Mouse (Mus musculus): ENCODE measurements around the gene Kif3a.

Kif3a gene

DNA sequence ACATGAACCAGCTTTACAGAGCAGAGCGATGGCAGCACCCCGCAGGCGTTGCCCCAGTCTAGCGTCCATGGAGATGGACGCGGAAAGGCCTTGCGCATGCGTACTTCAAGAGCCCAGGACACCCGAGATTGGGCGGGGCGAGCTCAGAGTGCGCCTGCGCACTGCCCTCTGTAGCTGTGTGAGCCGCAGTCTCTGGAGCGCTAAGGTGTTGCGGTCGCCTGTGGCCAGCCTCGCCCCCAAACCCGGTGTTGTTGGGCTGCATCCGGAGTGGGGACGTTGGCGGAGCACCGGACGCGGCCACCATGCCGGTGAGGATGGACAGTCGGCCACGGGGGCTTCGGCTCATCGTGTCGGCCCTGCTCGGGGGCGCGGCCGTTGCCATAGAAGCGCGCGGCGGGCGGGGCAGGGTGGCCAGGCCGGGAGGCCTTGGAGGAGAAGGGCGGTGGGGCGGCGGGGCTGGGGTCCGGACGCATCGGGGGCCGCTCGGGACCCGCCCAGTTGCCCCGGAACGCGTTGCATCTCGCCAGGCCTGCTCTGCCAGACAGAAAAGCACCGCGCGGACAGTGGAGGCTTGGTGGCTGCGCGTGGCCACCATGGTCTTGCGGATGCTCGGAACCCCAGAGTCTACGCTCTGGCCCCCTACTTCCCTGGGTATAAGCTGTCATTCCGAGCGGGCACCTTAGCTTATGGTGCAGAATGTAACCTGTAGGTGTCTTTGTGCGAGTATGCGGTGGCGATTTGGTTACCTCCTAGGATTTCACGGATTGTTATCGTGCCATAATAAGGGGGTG lies at the start of gene Kif3a:
Kif3a (plus strand) TSS at position 156 of the 791 bp plus-strand sequence.
- peak; percentile 93 to 97 for DNase-seq (ENCODE audit: low spot score in 2 of 2)

DNA sequence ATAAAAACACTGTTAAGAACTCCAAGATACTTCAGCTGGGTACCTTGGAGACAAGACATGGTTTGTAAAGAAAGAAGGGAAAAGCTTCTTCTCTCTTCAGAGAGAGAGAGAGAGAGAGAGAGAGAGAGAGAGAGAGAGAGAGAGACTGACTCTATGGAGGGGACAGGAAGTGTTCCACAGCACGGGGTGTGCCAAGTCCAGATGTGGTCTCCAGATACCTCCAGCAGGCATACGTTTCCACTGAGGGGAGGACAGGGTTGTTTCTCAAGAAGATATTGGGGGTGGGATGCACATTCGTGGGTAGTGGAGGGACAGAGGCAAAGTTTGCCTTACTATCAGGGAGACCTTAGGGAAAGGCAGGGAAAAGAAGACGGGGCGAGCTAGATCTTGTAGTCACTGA lies 48.4 kb upstream of the Kif3a start:
- DNase-seq (ENCODE audit: low spot score in 2 of 2) = peak in 1 of 2 experiments; percentile 52

- DNase-seq (ENCODE audit: low spot score in 2 of 2) = peak; percentile 65 to 84
Observed at GRCm38 (mm10) chr11:53519207-53520121, 47.7 kb upstream of the Kif3a start, which contains the start of gene Sept8. Gene Sept8 (plus strand): TSS chr11:53519257.

DNA sequence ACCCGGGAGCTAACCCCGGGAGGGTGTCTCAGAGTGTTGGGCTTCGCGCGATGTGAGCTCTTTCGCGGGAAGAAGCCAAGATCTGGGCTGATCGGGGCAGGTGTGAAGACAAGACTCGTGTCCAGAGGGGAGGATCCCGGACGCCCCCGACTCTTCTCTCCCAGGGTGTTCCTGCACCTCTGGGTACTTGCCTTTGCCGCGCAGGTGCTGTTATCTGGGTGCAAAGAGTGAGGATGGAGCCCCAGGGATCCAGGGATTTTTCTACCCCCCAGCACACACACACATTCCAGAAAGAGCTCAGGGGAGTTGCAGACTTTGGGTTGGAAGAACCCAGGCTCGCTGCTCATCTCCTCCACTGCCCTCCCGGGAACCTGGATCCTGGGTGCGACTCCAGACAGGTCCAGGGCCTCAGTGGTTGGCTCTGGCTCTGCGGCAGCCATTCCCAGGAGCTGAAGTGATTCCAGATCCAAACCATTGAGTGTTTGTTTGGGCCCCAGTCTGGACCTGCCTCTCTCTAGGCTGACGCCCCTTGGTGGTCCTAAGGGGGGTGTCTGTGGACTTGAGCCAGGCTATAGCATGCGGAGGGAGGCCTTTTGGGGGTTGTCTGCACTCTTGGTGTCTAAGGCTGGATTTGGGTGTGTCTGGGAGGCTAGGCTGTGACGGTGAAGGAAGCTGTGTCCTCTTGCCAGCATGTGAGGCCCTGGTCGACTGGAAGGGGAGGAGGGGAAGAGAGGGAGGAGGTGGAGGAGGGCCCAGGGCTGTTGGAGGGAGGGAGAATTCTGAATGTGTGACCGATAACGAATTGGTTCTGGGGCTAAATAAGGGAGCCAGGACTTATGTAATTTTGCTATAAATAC lies 46.8 kb upstream of the Kif3a start:
- DNase-seq (ENCODE audit: low spot score in 2 of 2) = peak; percentile 70 to 75

DNA sequence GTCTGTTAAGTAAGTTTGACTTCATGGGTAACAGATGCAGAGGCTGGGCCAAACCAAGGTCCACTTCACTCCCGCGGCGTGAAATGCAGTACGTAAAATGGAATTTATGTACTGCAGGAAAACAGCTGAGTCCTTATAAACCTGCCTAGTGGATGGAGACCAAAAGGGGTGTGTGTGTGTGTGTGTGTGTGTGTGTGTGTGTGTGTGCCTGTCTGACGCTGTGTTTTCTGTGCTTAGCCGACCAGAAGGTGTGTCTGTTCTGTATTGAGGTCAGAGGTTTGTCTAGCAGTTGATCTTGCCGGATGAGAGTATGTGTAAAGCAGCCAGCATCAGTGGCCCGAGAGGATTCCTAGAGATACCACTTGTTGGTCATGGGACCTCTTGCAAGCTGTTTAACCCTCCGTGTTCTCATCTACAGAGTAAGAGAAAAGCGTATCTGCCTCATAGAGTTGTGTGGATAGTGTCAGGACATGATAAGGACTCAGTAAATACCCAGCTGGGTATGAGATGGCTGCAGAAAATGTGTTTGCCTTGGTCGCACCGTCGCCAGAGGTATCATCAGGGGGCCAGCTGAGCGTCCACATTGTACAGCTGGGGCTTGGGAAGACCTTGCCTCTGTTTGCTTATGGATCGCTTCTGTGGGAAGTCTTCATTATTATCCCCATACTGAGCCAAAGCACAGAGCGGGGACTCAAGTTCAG lies 45.9 kb upstream of the Kif3a start:
- no peak for DNase-seq (ENCODE audit: low spot score in 2 of 2)

- DNase-seq (ENCODE audit: low spot score in 2 of 2) = peak in 1 of 2 experiments; percentile 31
Observed at GRCm38 (mm10) chr11:53521821-53522131, 45.4 kb upstream of the Kif3a start.

- DNase-seq (ENCODE audit: low spot score in 2 of 2) = no peak
Observed at GRCm38 (mm10) chr11:53522362-53522761, 44.8 kb upstream of the Kif3a start.

DNA sequence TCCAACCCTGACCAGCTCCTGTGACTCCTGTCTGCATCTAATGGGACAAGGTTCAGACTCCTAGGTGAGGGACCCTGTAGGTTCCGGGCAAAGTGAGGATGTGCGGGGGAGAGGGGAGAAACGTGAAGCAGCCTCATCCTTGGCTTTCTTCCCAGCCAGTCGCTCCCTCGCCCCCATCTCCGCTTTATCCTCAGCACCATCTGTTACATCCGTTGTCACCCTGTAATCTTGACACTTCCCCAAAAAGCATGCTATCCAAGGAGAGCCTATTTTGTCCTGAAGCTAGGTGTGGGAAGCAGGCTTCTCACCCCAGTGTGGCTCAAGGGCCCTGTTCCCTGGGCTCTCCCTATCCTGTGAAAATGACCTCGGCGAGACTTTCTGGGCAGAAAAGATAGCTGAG lies 44.2 kb upstream of the Kif3a start:
- no peak for DNase-seq (ENCODE audit: low spot score in 2 of 2)

DNA sequence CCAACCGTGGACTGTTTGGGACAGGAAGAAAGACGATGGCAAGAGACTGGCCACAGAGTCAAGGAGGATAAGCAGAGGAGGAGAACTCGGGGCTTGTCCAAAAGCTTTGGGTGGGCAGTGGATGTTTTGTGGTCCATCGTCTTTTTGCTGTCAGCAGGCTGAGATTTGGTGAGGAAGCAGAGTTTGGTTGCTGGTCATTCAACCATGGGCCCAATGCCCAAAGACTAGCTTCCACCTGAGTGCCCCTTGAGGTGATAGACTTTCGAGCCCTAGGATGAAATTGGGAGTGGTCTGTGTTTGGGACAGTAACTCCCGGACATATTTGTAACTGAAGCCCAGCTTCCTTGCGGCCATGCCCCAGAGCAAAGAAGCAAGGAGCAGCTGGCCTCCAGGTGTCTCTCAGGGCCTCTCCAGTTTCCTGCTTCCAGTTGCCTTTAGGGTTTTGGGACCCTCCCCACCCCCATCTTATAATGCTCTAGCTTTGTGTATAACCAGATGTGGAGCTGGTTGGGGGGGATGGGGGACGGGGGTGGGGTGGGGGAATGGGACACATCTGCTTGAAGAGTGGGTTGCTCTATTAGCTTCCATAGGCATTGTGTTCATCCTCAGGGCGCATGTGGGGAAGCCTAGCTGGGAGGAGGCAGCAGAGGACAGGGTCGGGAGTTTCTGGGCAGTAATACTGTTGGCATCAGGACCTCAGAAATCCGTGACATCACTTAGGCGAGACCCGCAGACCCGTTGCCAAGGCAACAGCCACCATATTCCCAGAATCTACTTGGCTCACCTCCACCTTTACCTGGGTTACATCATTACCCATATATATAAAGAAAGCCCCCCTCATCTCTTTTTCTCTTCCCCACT lies 43.4 kb upstream of the Kif3a start:
- DNase-seq (ENCODE audit: low spot score in 2 of 2) = no peak

DNA sequence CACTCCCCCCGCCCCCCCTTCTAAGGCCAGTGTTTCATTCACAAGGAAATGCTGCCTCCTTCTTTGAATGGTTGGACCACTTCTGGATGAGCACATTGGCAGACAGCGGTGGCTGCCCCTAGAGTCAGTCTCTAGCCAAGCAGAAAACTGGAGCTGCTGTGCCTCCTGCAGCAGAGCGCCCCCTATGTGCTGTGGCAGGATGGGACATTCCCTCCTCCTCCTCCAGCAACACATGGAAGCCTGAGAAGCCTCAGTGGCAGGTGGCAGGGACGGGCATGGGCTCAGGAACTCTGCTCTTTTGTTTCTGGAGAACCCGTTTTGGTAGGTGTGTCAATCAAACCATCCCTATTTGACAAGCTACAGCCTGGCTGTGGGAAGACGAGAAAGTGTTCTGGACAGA lies 42.3 kb upstream of the Kif3a start:
- DNase-seq (ENCODE audit: low spot score in 2 of 2) = peak; percentile 40 to 76

- no peak for DNase-seq (ENCODE audit: low spot score in 2 of 2)
Observed at GRCm38 (mm10) chr11:53525461-53525860, 41.7 kb upstream of the Kif3a start.

DNA sequence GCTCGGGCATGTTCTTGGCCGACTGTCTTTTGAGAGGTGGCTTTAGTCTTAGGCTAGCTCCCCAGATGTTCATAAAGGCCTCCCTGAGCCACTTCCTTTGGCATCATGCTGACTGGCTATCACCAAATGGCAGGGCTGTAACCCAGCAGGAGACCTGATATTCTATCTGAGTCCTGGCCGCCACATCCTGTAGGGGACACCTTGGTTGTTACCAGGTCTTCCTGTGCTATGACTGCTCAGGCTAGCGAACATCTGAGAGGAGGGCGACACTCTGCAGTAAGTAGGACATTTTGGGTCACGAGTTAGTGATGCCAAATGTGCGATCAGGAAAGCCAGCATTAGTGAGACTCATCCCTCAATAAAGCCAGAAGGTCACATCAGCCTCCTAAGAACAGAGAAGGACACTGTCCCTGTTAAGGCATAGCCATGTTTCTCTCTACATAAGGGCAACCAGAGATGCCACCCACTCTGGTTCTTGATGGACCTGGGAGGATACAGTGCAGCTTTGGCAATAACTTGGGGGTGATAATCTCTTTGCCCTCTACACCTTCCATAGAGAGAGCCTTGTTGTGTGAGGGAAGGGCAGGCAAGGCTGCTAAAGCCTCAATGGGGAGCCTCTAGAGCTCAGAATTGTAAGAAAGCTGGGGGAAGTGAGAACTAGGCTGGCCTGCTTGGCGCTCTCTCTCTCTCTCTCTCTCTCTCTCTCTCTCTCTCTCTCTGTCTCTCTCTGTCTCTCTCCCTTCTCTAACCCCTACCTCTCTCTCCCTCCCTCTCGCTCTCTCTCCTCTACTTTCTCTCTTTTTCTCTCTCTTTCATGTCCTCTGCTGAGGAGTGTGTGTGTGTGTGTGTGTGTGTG lies 38.6 kb upstream of the Kif3a start:
- DNase-seq (ENCODE audit: low spot score in 2 of 2) = no peak

GRCm38 (mm10) chr11:53529253-53529557 lies 38.0 kb upstream of the Kif3a start:
- DNase-seq (ENCODE audit: low spot score in 2 of 2) = no peak

DNA sequence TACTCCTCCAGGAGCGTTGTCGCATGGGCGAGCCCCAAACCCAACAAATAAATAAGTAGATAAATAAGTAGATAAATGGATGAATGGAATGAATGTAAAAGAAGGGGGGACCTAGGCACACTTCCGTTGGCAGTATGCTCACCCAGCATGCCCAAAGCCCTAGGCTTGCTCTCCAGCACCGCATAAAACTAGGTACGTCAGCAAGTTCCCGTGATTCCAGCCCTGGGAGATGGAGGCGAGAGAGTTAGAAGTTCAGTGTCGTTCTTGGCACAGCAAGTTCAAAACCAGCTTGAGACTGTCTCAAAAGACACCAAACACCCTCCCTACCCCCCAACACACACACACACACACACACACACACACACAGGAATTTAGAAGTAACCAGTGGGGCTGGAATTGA lies 37.2 kb upstream of the Kif3a start:
- no peak for DNase-seq (ENCODE audit: low spot score in 2 of 2)

DNA sequence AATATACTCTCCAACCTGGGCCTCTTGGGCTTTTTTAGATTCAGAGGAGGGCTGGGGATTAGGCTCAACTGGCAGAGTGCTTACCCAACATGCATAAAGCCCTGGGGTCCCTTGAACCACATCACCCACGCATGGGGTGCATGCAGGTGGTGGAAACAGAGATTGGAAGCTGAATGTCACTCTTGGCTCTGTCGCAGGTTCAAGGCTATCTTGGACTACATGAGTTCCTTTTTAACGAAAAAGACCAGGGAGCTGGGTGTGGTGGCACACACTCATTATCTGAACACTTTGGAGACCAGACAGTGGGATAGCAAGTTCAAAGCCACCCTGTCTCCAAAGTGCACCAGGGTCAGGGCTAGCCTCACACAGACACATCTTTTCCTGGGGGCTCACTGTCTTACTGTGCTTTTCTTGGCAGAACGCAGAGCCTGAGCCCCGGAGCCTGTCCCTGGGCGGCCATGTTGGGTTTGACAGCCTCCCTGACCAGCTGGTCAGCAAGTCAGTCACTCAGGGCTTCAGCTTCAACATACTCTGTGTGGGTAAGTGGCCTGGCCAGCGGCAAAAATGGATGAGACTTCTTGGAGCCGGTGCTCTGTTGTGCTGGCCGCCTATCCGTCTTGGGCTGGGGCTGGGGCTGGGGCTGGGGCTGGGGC lies 35.5 kb upstream of the Kif3a start:
- DNase-seq (ENCODE audit: low spot score in 2 of 2) = no peak

DNA sequence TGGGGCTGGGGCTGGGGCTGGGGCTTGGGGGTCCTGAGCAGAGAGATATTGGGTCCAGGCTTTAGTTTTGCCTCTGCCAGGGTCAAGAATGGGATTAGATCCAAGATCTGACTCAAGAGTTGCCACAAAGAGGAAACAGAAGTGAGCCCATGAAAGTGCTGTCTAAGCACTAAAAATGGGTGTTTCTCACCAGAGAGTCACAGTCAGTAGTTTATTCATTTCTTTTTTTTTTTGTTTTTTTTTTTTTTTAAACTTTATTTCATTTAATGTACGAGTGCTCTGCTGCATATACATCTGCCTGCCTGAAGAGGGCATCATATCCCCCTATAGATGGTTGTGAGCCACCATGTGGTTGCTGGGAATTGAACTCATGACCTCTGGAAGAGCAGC lies 35.0 kb upstream of the Kif3a start:
- no peak for DNase-seq (ENCODE audit: low spot score in 2 of 2)

DNA sequence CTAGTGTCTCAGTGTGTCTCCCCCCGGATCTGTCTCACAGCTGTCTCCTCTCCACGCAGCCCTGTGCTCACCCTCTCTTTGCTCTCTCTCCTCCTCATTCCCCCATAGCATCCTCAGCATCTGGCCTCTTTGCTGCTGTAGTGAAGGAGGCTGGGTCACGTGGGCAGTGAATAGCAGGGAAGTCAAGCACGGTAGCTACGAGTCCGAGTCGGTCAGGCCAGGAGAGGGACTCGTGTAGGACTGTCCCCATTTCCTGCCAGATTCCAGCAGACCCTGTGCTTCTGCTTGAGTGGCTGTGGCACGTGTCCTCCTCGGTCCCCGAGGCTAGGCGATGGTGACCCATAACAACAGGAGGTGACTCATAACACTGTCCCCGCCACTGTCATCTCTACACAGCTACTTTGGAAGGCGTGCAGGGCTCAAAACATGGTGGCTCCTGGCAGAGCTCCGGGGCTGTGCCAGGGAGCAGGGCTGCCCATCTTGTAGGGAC lies 28.1 kb upstream of the Kif3a start:
- no peak for DNase-seq (ENCODE audit: low spot score in 2 of 2)

- no peak for DNase-seq (ENCODE audit: low spot score in 2 of 2)
Observed at GRCm38 (mm10) chr11:53540394-53540793, 26.8 kb upstream of the Kif3a start.

- DNase-seq (ENCODE audit: low spot score in 2 of 2) = no peak
Observed at GRCm38 (mm10) chr11:53541222-53541621, 26.0 kb upstream of the Kif3a start.

Data from spleen, postnatal 4 days (tissue).